Mouse (Mus musculus): Measurements from ENCODE around the gene Cltb. TPM values are rescaled to one million over a fixed set of nuclear protein-coding genes. Genes with fewer than 3 reads are reported as not detected.
A peak's percentile ranks its signal among the peaks of the same experiment; 100 is the strongest.

Gene Cltb
- polyA plus RNA-seq, 1 experiment from 2014 or later, result 79.8 TPM

- H3K4me3 ChIP-seq (replicated peaks; ENCODE audit: low read length), result peak overlapping the region; percentile 97
- H3K4me1 ChIP-seq (ENCODE audit: control insufficient read depth, insufficient read depth, low read length), result peaks cover 15% of the 10 kb centered on the region
- no peaks in the 10 kb centered on the region for H3K9me3 ChIP-seq (replicated peaks; ENCODE audit: control insufficient read depth, low read length)
- peak overlapping the region; percentile 37; the same call in 1 of the 2 replicates for H3K27ac ChIP-seq (ENCODE audit: low read length)
- H3K27me3 ChIP-seq (ENCODE audit: control insufficient read depth, insufficient read depth, low read length), result no peaks in the 10 kb centered on the region
- 1% methylated on average over 24 of the region's 24 CpGs for WGBS
- H3K36me3 ChIP-seq (ENCODE audit: control insufficient read depth, insufficient read depth, low read length), result peaks cover 9% of the 10 kb centered on the region; the same call in 1 of the 2 replicates
- 0 out of 2 replicates have a peak, but pooled peaks have one; percentile 5 for ATAC-seq (ENCODE audit: insufficient read depth, low FRiP score)
- H3K4me2 ChIP-seq (ENCODE audit: low read depth, low read length), result peak overlapping the region; percentile 53
- H3K9ac ChIP-seq (ENCODE audit: low read length), result peak overlapping the region; percentile 77
Measured at GRCm38 (mm10) chr13:54589414-54589995, 21.6 kb downstream of the Cltb start.

GRCm38 (mm10) chr13:54585831-54586230 lies 25.3 kb downstream of the Cltb start:
- 91% methylated on average over 11 of the region's 11 CpGs for WGBS
- Histone ChIP-seq H3K9me3 (replicated peaks; ENCODE audit: control insufficient read depth, low read length) (no peaks in the 10 kb centered on the region), H3K4me1 (ENCODE audit: control insufficient read depth, insufficient read depth, low read length) (peaks cover 13% of the 10 kb centered on the region), H3K4me2 (ENCODE audit: low read depth, low read length) (no peak overlapping the region), H3K9ac (ENCODE audit: low read length) (no peak overlapping the region), H3K27ac (ENCODE audit: low read length) (no peak overlapping the region), H3K36me3 (ENCODE audit: control insufficient read depth, insufficient read depth, low read length) (peaks cover 20% of the 10 kb centered on the region), H3K27me3 (ENCODE audit: control insufficient read depth, insufficient read depth, low read length) (no peaks in the 10 kb centered on the region), H3K4me3 (replicated peaks; ENCODE audit: low read length) (no peak overlapping the region)
- ATAC-seq (ENCODE audit: insufficient read depth, low FRiP score), result no peak

- Histone ChIP-seq H3K9me3 (replicated peaks; ENCODE audit: control insufficient read depth, low read length) (no peaks in the 10 kb centered on the region), H3K4me3 (replicated peaks; ENCODE audit: low read length) (no peak overlapping the region), H3K9ac (ENCODE audit: low read length) (no peak overlapping the region), H3K36me3 (ENCODE audit: control insufficient read depth, insufficient read depth, low read length) (peaks cover 23% of the 10 kb centered on the region), H3K4me2 (ENCODE audit: low read depth, low read length) (no peak overlapping the region), H3K4me1 (ENCODE audit: control insufficient read depth, insufficient read depth, low read length) (peaks cover 5% of the 10 kb centered on the region; the same call in 1 of the 2 replicates), H3K27ac (ENCODE audit: low read length) (no peak overlapping the region), H3K27me3 (ENCODE audit: control insufficient read depth, insufficient read depth, low read length) (no peaks in the 10 kb centered on the region)
- WGBS, result 81% methylated on average over 5 of the region's 5 CpGs
- ATAC-seq (ENCODE audit: insufficient read depth, low FRiP score), result no peak
Measured at GRCm38 (mm10) chr13:54582860-54583259, 28.3 kb downstream of the Cltb start.

GRCm38 (mm10) chr13:54582126-54582525 lies 29.0 kb downstream of the Cltb start:
- no peak overlapping the region for H3K4me3 ChIP-seq (replicated peaks; ENCODE audit: low read length)
- H3K4me1 ChIP-seq (ENCODE audit: control insufficient read depth, insufficient read depth, low read length), result peaks cover 5% of the 10 kb centered on the region; the same call in 1 of the 2 replicates
- no peaks in the 10 kb centered on the region for H3K27me3 ChIP-seq (ENCODE audit: control insufficient read depth, insufficient read depth, low read length)
- peak overlapping the region; percentile 34; the same call in 1 of the 2 replicates for H3K27ac ChIP-seq (ENCODE audit: low read length)
- H3K4me2 ChIP-seq (ENCODE audit: low read depth, low read length), result no peak overlapping the region
- no peaks in the 10 kb centered on the region for H3K9me3 ChIP-seq (replicated peaks; ENCODE audit: control insufficient read depth, low read length)
- no peak overlapping the region for H3K9ac ChIP-seq (ENCODE audit: low read length)
- no peak for ATAC-seq (ENCODE audit: insufficient read depth, low FRiP score)
- 67% methylated on average over 10 of the region's 10 CpGs for WGBS
- peaks cover 23% of the 10 kb centered on the region for H3K36me3 ChIP-seq (ENCODE audit: control insufficient read depth, insufficient read depth, low read length)

GRCm38 (mm10) chr13:54581385-54581784 lies 29.8 kb downstream of the Cltb start:
- Histone ChIP-seq H3K4me2 (ENCODE audit: low read depth, low read length) (no peak overlapping the region), H3K9ac (ENCODE audit: low read length) (no peak overlapping the region), H3K36me3 (ENCODE audit: control insufficient read depth, insufficient read depth, low read length) (peaks cover 23% of the 10 kb centered on the region), H3K4me1 (ENCODE audit: control insufficient read depth, insufficient read depth, low read length) (peaks cover 6% of the 10 kb centered on the region), H3K9me3 (replicated peaks; ENCODE audit: control insufficient read depth, low read length) (no peaks in the 10 kb centered on the region), H3K27me3 (ENCODE audit: control insufficient read depth, insufficient read depth, low read length) (no peaks in the 10 kb centered on the region), H3K27ac (ENCODE audit: low read length) (peak overlapping the region; percentile 73), H3K4me3 (replicated peaks; ENCODE audit: low read length) (no peak overlapping the region)
- whole genome bisulfite sequencing, result 47% methylated on average over 2 of the region's 2 CpGs
- ATAC-seq (ENCODE audit: insufficient read depth, low FRiP score), result peak; percentile 65; the same call in 1 of the 2 replicates

GRCm38 (mm10) chr13:54577652-54578507 lies 33.3 kb downstream of the Cltb start:
- no peaks in the 10 kb centered on the region for H3K27me3 ChIP-seq (ENCODE audit: control insufficient read depth, insufficient read depth, low read length)
- no peak for ATAC-seq (ENCODE audit: insufficient read depth, low FRiP score)
- H3K9me3 ChIP-seq (replicated peaks; ENCODE audit: control insufficient read depth, low read length), result no peaks in the 10 kb centered on the region
- H3K4me1 ChIP-seq (ENCODE audit: control insufficient read depth, insufficient read depth, low read length), result peaks cover 13% of the 10 kb centered on the region
- peaks cover 12% of the 10 kb centered on the region; the same call in 1 of the 2 replicates for H3K36me3 ChIP-seq (ENCODE audit: control insufficient read depth, insufficient read depth, low read length)
- H3K9ac ChIP-seq (ENCODE audit: low read length), result no peak overlapping the region
- no peak overlapping the region for H3K4me2 ChIP-seq (ENCODE audit: low read depth, low read length)
- 85% methylated on average over 21 of the region's 21 CpGs for WGBS
- H3K27ac ChIP-seq (ENCODE audit: low read length), result no peak overlapping the region
- no peak overlapping the region for H3K4me3 ChIP-seq (replicated peaks; ENCODE audit: low read length)

GRCm38 (mm10) chr13:54575489-54575888 lies 35.7 kb downstream of the Cltb start:
- H3K4me1 ChIP-seq (ENCODE audit: control insufficient read depth, insufficient read depth, low read length), result peaks cover 8% of the 10 kb centered on the region
- no peaks in the 10 kb centered on the region for H3K9me3 ChIP-seq (replicated peaks; ENCODE audit: control insufficient read depth, low read length)
- H3K9ac ChIP-seq (ENCODE audit: low read length), result peak overlapping the region; percentile 86
- no peak for ATAC-seq (ENCODE audit: insufficient read depth, low FRiP score)
- H3K4me3 ChIP-seq (replicated peaks; ENCODE audit: low read length), result peak overlapping the region; percentile 69
- H3K4me2 ChIP-seq (ENCODE audit: low read depth, low read length), result peak overlapping the region; percentile 66
- 1% methylated on average over 19 of the region's 19 CpGs for WGBS
- peak overlapping the region; percentile 74; the same call in 1 of the 2 replicates for H3K27ac ChIP-seq (ENCODE audit: low read length)
- 0 out of 2 replicates have a peak, but pooled peaks cover under 1% of the 10 kb centered on the region for H3K36me3 ChIP-seq (ENCODE audit: control insufficient read depth, insufficient read depth, low read length)
- H3K27me3 ChIP-seq (ENCODE audit: control insufficient read depth, insufficient read depth, low read length), result no peaks in the 10 kb centered on the region

- ATAC-seq (ENCODE audit: insufficient read depth, low FRiP score), result peak; percentile 92
- Histone ChIP-seq H3K4me2 (ENCODE audit: low read depth, low read length) (peak within 1 kb of the TSS; percentile 66), H3K9me3 (replicated peaks; ENCODE audit: control insufficient read depth, low read length) (no peaks in the 10 kb centered on the region), H3K4me1 (ENCODE audit: control insufficient read depth, insufficient read depth, low read length) (peaks cover 8% of the 10 kb centered on the region), H3K4me3 (replicated peaks; ENCODE audit: low read length) (peak within 1 kb of the TSS; percentile 69), H3K9ac (ENCODE audit: low read length) (peak within 1 kb of the TSS; percentile 86), H3K36me3 (ENCODE audit: control insufficient read depth, insufficient read depth, low read length) (no peaks in the 10 kb centered on the region), H3K27ac (ENCODE audit: low read length) (peak within 1 kb of the TSS; percentile 74), H3K27me3 (ENCODE audit: control insufficient read depth, insufficient read depth, low read length) (no peaks in the 10 kb centered on the region)
- under 1% methylated on average over 55 of the region's 55 CpGs for WGBS
Measured at GRCm38 (mm10) chr13:54574854-54575481, 36.2 kb downstream of the Cltb start, which contains the start of gene Arl10. Gene Arl10, plus strand, starts transcription at chr13:54575015.

Data from stomach, embryonic 16.5 days (tissue).